Mouse (Mus musculus) heart, embryonic 14.5 days (tissue): ENCODE results near the gene Smg7. TPM values are rescaled to one million over a fixed set of nuclear protein-coding genes. Genes with fewer than 3 reads are reported as not detected.

Experiments
- ATAC-seq: fragments of 200-750 bp; cut with Nextera tagmentation; 2 replicates; pipeline ENCODE4 v1.8.0; 2017; ENCODE audit warnings: low read depth, moderate TSS enrichment; ENCODE audit not compliant: insufficient number of reproducible peaks, insufficient read depth, low FRiP score
- H3K27ac ChIP-seq, 2 experiments: fragments of 200-500 bp in 1 of 2; fragments of 300-500 bp in 1 of 2; sonication (generic) in 1 of 2; replicated peaks in 1 of 2; 2 replicates each; pipeline ENCODE4 v1.5.1; 2012 to 2014; ENCODE audit warnings: low read depth in 2 of 2, low read length in 2 of 2, control low read depth in 1 of 2, mild to moderate bottlenecking in 1 of 2, mixed read lengths in 1 of 2; ENCODE audit not compliant: control insufficient read depth in 1 of 2, insufficient read depth in 1 of 2
- H3K27me3 ChIP-seq: fragments of 300-500 bp; sonication (generic); 2 replicates; pipeline ENCODE4 v1.6.1; 2014; ENCODE audit warnings: mild to moderate bottlenecking, low read length, control low read depth; ENCODE audit not compliant: control insufficient read depth, insufficient read depth
- H3K36me3 ChIP-seq: fragments of 300-500 bp; sonication (generic); 2 replicates; pipeline ENCODE4 v1.6.1; 2014; ENCODE audit warnings: mild to moderate bottlenecking, control low read depth, low read length, mixed read lengths; ENCODE audit not compliant: control insufficient read depth, insufficient read depth
- H3K4me1 ChIP-seq, 2 experiments: fragments of 200-500 bp in 1 of 2; fragments of 300-500 bp in 1 of 2; sonication (generic) in 1 of 2; 2 replicates each; pipeline ENCODE4 v1.6.1; 2012 to 2014; ENCODE audit warnings: low read length in 2 of 2, control low read depth in 1 of 2, mixed read lengths in 1 of 2; ENCODE audit not compliant: control insufficient read depth in 2 of 2, insufficient read depth in 2 of 2
- H3K4me2 ChIP-seq: fragments of 300-500 bp; sonication (generic); 2 replicates; pipeline ENCODE4 v1.6.1; 2014; ENCODE audit warnings: mild to moderate bottlenecking, low read length
- H3K4me3 ChIP-seq, 2 experiments: fragments of 200-500 bp in 1 of 2; fragments of 300-500 bp in 1 of 2; sonication (generic) in 1 of 2; 2 replicates each; pipeline ENCODE4 v1.5.1; 2012 to 2014; ENCODE audit warnings: low read length in 2 of 2, mild to moderate bottlenecking in 2 of 2, control low read depth in 1 of 2, low read depth in 1 of 2, moderate library complexity in 1 of 2; ENCODE audit not compliant: control insufficient read depth in 1 of 2, insufficient read depth in 1 of 2
- H3K9ac ChIP-seq: fragments of 300-500 bp; sonication (generic); 2 replicates; pipeline ENCODE4 v1.6.1; 2014; ENCODE audit warnings: mild to moderate bottlenecking, low read length
- H3K9me3 ChIP-seq: fragments of 300-500 bp; sonication (generic); 2 replicates; pipeline ENCODE4 v1.6.1; 2016; ENCODE audit warnings: low read length, control low read depth; ENCODE audit not compliant: control insufficient read depth
- WGBS: fragments of 180-500 bp; shearing (Covaris S2); extraction: QIAGEN DNeasy Blood & Tissue Kit; methylation state at CpG from one replicate; pipeline ENCODE4 v1.1.7; 2014; 5-methylcytosine and 5-hydroxymethylcytosine counted together
- polyA plus RNA-seq: library from polyadenylated mRNA; unstranded; fragments of >200 nt; fragmentation: Nextera tagmentation; extraction: Ambion mirVana; gene quantifications from 2 replicates; pipeline ENCODE4 v1.2.1, GENCODE M21; 2014

Smg7 gene
- polyA plus RNA-seq, 1 experiment from 2014 or later, result 29.1 TPM

DNA sequence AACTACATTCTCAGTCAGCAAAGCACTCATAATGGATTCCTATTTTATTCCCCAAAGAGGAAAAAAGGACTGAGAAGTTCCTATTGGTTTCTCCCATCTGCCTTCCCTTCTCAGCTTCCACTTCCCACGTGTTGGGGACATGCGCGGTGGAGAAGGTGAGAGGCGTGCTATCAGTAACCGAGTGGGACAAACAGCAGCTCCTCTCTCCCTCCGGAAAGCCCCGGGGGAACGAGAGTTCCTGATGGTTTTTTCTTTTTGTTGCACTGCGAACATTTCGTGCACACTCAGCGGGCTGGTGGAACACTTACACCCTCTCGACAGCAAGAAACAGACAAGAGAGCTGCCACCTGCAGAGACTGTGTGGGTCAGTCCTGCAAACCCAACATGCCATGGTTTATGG, 63.6 kb downstream of the Smg7 start:
- ATAC-seq, result no peak
- no peak overlapping the region for H3K9ac ChIP-seq
- H3K4me3 ChIP-seq, result no peak overlapping the region
- no peak overlapping the region for H3K4me2 ChIP-seq
- H3K27ac ChIP-seq, result no peak overlapping the region
- H3K27me3 ChIP-seq, result no peaks in the 10 kb centered on the region
- WGBS, result 83% methylated on average over 12 of the region's 12 CpGs
- H3K4me1 ChIP-seq, result no peaks in the 10 kb centered on the region
- peaks cover 78% of the 10 kb centered on the region for H3K36me3 ChIP-seq
- no peaks in the 10 kb centered on the region for H3K9me3 ChIP-seq

DNA sequence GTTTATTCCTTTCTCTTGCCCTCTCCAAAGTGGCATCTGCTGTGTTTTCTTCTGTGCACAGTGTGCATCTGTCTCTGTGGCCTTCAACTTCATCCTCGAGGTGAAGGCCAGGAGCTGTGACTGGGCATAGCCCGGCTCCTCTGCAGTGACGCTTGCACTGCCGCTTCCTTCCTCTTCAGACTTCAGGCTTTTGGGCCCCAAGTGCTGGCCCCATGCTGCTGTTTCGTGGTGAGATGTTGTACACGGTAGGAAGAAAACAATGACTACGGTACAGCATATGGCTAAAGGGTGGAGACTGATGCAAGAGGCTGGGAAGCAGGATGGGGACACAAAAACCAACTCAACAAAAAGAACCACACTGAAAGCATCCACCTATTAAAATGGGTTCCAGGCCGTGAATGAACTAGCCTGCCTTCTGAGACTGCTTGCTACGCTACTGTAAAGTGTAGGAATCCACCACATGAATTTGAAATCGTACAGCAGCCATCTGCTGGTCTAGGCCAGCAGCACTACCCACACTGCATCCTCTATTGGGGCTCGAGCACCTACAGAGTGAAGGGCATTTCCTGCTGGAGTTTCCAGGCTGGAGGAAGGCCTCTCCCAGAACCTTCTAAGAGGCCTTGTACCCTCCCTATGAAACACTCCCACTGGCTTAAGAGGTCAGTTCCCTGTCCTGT, 64.3 kb downstream of the Smg7 start:
- no peak overlapping the region for H3K9ac ChIP-seq
- no peaks in the 10 kb centered on the region for H3K27me3 ChIP-seq
- no peak overlapping the region for H3K4me3 ChIP-seq
- H3K36me3 ChIP-seq, result peaks cover 71% of the 10 kb centered on the region
- H3K4me2 ChIP-seq, result no peak overlapping the region
- ATAC-seq, result no peak
- no peak overlapping the region for H3K27ac ChIP-seq
- no peaks in the 10 kb centered on the region for H3K4me1 ChIP-seq
- H3K9me3 ChIP-seq, result no peaks in the 10 kb centered on the region
- WGBS, result 86% methylated on average over 11 of the region's 11 CpGs

DNA sequence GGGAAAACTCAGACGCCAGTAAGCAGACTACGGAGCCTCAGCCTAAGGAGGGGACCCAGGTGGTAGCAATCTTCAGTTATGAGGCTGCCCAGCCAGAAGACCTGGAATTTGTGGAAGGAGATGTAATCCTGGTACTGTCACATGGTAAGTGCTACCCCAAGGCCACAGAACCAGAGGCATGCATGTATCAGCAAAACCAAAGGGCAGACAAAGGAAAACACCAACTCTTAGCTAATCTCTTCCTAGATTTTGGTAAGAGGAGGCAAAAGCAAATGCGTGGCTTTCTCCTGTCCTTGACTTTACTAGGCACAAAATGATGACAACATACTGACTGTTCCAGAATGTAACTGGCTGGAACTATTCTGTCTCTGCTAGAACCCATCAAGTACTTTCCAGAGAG, 67.4 kb downstream of the Smg7 start:
- H3K27ac ChIP-seq, result no peak overlapping the region
- no peaks in the 10 kb centered on the region for H3K27me3 ChIP-seq
- H3K4me1 ChIP-seq, result no peaks in the 10 kb centered on the region
- H3K36me3 ChIP-seq, result peaks cover 44% of the 10 kb centered on the region
- WGBS, result 90% methylated on average over 3 of the region's 3 CpGs
- ATAC-seq, result no peak
- H3K9me3 ChIP-seq, result no peaks in the 10 kb centered on the region
- no peak overlapping the region for H3K4me2 ChIP-seq
- H3K4me3 ChIP-seq, result no peak overlapping the region
- no peak overlapping the region for H3K9ac ChIP-seq

DNA sequence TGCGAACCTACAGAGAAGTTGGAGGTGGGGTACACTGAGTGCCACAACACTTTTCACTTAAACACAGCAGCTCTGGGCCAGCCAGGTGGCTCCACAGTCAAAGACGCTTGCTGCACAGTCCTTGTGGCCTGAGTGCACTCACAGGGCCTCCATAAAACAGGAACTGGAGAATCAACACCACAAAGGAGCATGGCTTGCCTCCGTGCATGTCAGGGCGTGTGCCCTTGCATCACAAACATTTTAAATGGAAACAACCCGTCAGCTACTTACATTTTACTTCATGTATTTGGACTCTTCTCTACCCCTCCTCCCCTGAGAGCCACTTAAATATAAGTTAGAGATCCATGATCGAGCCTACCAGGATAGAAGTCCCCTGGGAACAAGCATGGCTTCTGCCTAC, 70.1 kb downstream of the Smg7 start:
- H3K4me3 ChIP-seq, result no peak overlapping the region
- ATAC-seq, result no peak
- no peak overlapping the region for H3K4me2 ChIP-seq
- 87% methylated on average over 6 of the region's 6 CpGs for WGBS
- H3K9ac ChIP-seq, result no peak overlapping the region
- H3K4me1 ChIP-seq, result no peaks in the 10 kb centered on the region
- H3K27ac ChIP-seq, result no peak overlapping the region
- H3K9me3 ChIP-seq, result no peaks in the 10 kb centered on the region
- H3K36me3 ChIP-seq, result peaks cover 19% of the 10 kb centered on the region
- no peaks in the 10 kb centered on the region for H3K27me3 ChIP-seq

DNA sequence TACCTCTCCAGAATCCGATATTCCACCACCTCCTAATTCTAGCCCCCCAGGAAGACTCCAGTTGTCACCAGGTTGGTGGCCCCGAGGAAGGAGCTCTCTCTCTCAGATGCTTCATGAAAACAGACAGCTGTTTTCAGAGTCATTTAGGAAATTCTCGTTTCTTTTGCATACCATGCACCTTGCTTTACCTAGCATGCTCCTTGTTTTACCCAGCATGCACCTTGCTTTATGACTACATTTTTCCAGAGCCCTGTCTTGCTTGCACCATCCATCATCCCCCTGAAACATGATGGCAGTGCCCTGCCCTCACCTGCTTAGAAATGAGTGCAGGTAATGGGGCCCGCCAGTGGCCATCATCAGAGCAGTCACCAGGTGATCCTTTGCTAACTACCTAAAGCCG, 70.8 kb downstream of the Smg7 start:
- H3K27me3 ChIP-seq, result no peaks in the 10 kb centered on the region
- H3K4me1 ChIP-seq, result no peaks in the 10 kb centered on the region
- H3K27ac ChIP-seq, result no peak overlapping the region
- H3K36me3 ChIP-seq, result peaks cover 12% of the 10 kb centered on the region; the same call in 1 of the 2 replicates
- no peak overlapping the region for H3K4me3 ChIP-seq
- WGBS, result 82% methylated on average over 5 of the region's 5 CpGs
- no peaks in the 10 kb centered on the region for H3K9me3 ChIP-seq
- no peak for ATAC-seq
- no peak overlapping the region for H3K9ac ChIP-seq
- H3K4me2 ChIP-seq, result no peak overlapping the region

DNA sequence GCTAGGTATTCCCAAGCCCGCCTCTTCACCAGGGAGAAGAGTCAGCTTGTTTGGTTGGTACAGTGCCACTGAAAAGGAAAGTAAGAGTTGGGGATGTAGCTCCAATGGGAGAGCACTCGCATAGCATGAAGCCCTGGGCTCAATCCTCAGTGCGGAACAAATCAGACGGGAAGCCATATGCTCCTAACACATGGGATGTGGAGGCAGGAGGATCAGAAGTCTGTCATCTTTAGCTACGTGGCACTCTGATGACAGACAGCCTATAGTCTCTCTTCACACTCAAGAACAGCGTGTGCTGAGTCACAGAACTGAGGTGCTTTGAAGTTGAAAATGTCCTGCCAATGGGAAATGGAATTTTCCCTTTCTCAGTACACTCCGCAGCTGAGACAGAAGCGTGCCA, 71.4 kb downstream of the Smg7 start:
- H3K9me3 ChIP-seq, result no peaks in the 10 kb centered on the region
- WGBS, result 80% methylated on average over 8 of the region's 8 CpGs
- H3K4me2 ChIP-seq, result no peak overlapping the region
- H3K27me3 ChIP-seq, result no peaks in the 10 kb centered on the region
- no peak overlapping the region for H3K4me3 ChIP-seq
- no peak overlapping the region for H3K27ac ChIP-seq
- no peak overlapping the region for H3K9ac ChIP-seq
- ATAC-seq, result no peak
- no peaks in the 10 kb centered on the region for H3K4me1 ChIP-seq
- peaks cover 6% of the 10 kb centered on the region; the same call in 1 of the 2 replicates for H3K36me3 ChIP-seq

DNA sequence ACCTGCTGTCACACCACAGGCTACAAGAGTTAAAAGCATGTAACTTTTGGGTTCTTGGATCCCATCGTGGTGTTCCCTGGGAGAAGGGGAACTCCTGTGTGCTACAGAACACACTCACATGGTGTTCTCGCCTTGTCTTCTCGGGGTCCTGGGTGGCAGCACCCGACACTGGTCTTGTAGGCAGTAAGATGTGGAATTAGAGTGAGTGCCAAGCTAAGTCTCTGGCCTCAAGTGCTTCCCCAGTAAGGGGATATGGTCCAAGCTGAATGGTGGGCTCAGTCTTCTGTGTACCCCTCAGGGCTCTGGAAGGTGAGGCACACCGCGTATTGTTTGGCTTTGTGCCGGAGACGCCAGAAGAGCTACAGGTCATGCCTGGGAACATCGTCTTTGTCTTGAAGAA, 72.4 kb downstream of the Smg7 start:
- Histone ChIP-seq H3K27ac (no peak overlapping the region), H3K9ac (no peak overlapping the region), H3K4me1 (no peaks in the 10 kb centered on the region), H3K27me3 (no peaks in the 10 kb centered on the region), H3K4me2 (no peak overlapping the region), H3K9me3 (no peaks in the 10 kb centered on the region), H3K4me3 (no peak overlapping the region), H3K36me3 (0 out of 2 replicates have a peak, but pooled peaks cover 3% of the 10 kb centered on the region)
- ATAC-seq, result no peak
- 93% methylated on average over 9 of the region's 9 CpGs for WGBS
